Mouse (Mus musculus): Measurements from ENCODE around the gene Adam25.
"Not testable (repeated sequence)": the region's sequence is repeated elsewhere in the genome, so short reads cannot be mapped to it uniquely, and the experiment has no call there.

Gene Adam25

GRCm38 (mm10) chr8:40751908-40752307 is at the start of gene Adam25:
Gene Adam25, plus strand, starts transcription at chr8:40752208.
- not testable (repeated sequence) for DNase-seq (ENCODE audit: low spot score)

GRCm38 (mm10) chr8:40715406-40715805 is 36.6 kb upstream of the Adam25 start:
- DNase-seq (ENCODE audit: low spot score): not testable (repeated sequence)

DNA sequence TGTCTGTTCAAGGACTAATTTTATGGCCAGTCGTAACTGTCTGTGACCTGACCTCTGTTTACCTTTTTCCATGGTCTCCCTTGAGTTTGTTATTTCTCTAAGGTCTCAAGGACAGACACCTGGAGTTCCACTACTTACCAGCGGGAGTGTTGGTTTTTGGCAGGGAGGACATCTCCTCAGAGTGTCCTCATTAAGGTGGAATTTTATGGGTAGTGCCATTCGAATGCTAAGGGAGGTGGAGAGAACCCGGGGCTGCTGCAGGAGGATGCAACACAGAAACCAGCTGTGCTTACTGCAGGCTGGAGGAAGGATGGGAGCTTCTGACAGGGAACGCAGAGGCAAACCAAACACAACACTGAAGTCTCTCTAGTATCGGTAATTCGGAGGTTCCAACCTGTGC is 36.0 kb upstream of the Adam25 start:
- DNase-seq (ENCODE audit: low spot score): no peak

GRCm38 (mm10) chr8:40783320-40783719 is 31.3 kb downstream of the Adam25 start:
- no peak for DNase-seq (ENCODE audit: low spot score)

- DNase-seq (ENCODE audit: low spot score): not testable (repeated sequence)
Observed at GRCm38 (mm10) chr8:40792973-40793372, 41.0 kb downstream of the Adam25 start, which contains the start of gene Adam20. Gene Adam20, plus strand, starts transcription at chr8:40793273.

DNA sequence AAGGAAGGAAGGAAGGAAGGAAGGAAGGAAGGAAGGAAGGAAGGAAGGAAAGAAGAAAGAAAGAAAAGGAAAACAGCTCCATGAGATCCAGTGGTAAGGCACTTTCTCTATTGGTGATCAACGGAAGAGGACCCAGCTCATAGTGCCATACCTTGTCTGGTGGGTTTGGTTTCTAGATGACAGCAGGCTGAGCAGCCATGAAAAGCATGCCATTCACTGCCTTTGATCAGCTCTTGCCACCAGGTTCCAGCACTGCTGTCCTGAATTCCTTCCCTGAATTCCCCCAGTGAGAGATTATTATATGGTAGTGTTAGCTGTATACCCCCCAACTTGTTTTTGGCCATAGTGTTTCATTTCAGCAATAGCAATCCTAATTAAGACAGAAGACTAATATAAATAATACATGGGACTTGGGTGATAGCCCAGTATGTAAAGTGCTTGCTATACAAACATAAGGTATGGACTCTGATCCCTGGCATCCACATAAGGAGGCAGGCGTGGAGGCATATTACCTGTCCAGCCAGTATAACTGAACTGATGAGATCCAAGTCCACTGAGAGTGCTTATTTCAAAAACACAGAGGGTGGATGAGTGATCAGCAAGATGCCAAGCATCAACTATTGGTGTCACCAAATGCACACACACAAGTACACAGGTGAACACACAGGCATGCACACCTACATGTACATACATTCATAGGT is 51.5 kb downstream of the Adam25 start:
- no peak for DNase-seq (ENCODE audit: low spot score)

All from ovary, postnatal 10 days (tissue).